Mouse (Mus musculus): ENCODE measurements around the gene Olfr1392.

DNA sequence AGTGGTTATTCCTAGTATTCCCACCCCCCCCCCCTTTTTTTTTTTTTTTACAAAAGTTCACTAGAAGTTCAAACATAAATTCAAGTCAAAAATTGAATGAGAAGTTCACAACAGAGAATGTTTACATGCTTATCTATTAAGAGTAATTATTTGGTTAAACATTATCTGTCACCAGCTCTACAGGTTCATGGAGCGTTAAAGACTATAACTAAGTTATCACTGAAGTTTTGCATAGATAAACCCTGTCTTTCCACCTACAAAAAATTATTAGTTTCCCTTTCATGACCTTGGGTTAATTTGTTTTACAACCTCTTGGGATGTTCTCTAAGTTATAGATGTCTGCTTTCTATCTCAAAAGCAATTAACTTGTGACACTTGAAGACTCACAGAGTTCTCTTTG lies 44.8 kb upstream of the Olfr1392 start:
- TF ChIP-seq CTCF (conservative IDR thresholded peaks at IDR 0.05; ENCODE audit: low read length) (no peak), NANOG (IDR thresholded peaks at IDR 0.05; ENCODE audit: borderline replicate concordance, low read length) (no peak)

Data from E14TG2a.4 (cell line).